Mouse (Mus musculus) MEL (cell line): ENCODE measurements around the gene Il12rb1. TPM values are rescaled to one million over a fixed set of nuclear protein-coding genes. Genes with fewer than 3 reads are reported as not detected.

ENCODE experiments used
- DNase-seq: peaks from one replicate; pipeline ENCODE4 v3.0.0; 2011; ENCODE audit warnings: low read depth, low spot score
- H3K27ac ChIP-seq: 2 replicates; pipeline ENCODE4 v1.5.1; 2012; ENCODE audit warnings: low read depth, mild to moderate bottlenecking, control low read depth, low read length, moderate library complexity; ENCODE audit not compliant: control insufficient read depth
- H3K27me3 ChIP-seq, 2 experiments: fragments of 150-350 bp in 1 of 2; sonication (generic) in 1 of 2; 2 replicates each; pipeline ENCODE4 v1.6.1; 2012; ENCODE audit warnings: low read length in 2 of 2, mild to moderate bottlenecking in 2 of 2, improper control_type of control experiment in 1 of 2, moderate library complexity in 1 of 2; ENCODE audit not compliant: insufficient read depth in 2 of 2, control insufficient read depth in 1 of 2
- H3K36me3 ChIP-seq, 2 experiments: 2 replicates each; pipeline ENCODE4 v1.6.1; 2012 to 2014; ENCODE audit warnings: low read length in 2 of 2, improper control_type of control experiment in 1 of 2, inconsistent platforms in 1 of 2, mild to moderate bottlenecking in 1 of 2; ENCODE audit not compliant: insufficient read depth in 2 of 2, control insufficient read depth in 1 of 2
- H3K4me1 ChIP-seq, 2 experiments: fragments of 150-350 bp in 1 of 2; sonication (generic) in 1 of 2; 2 replicates each; pipeline ENCODE4 v1.6.1; 2012; ENCODE audit warnings: low read length in 2 of 2, improper control_type of control experiment in 1 of 2, mild to moderate bottlenecking in 1 of 2; ENCODE audit not compliant: insufficient read depth in 2 of 2, control insufficient read depth in 1 of 2
- H3K4me3 ChIP-seq, 2 experiments: fragments of 150-350 bp in 1 of 2; sonication (generic) in 1 of 2; 2 replicates each; pipeline ENCODE4 v1.5.1; 2012; ENCODE audit warnings: low read depth in 2 of 2, low read length in 2 of 2, mild to moderate bottlenecking in 2 of 2, moderate library complexity in 2 of 2, control low read depth in 1 of 2, improper control_type of control experiment in 1 of 2; ENCODE audit not compliant: control insufficient read depth in 1 of 2, insufficient read depth in 1 of 2
- H3K79me2 ChIP-seq: 2 replicates; pipeline ENCODE4 v1.6.1; 2012; ENCODE audit warnings: mild to moderate bottlenecking, low read length, moderate library complexity; ENCODE audit not compliant: control insufficient read depth, poor library complexity, insufficient read depth
- H3K9ac ChIP-seq: 2 replicates; pipeline ENCODE4 v1.6.1; 2012; ENCODE audit warnings: low read depth, mild to moderate bottlenecking, control low read depth, low read length, moderate library complexity; ENCODE audit not compliant: control insufficient read depth, poor library complexity, severe bottlenecking
- H3K9me3 ChIP-seq: fragments of 150-350 bp; sonication (generic); replicated peaks from 2 replicates; pipeline ENCODE4 v1.6.1; 2012; ENCODE audit warnings: mild to moderate bottlenecking, low read length, improper control_type of control experiment, moderate library complexity; ENCODE audit not compliant: insufficient read depth
- BHLHE40 ChIP-seq: IDR thresholded peaks from 2 replicates; pipeline ENCODE4 v1.6.1; 2012; ENCODE audit warnings: low read depth, mild to moderate bottlenecking, inconsistent platforms, low read length, improper control_type of control experiment, borderline replicate concordance
- CHD1 ChIP-seq: IDR thresholded peaks from 2 replicates; pipeline ENCODE4 v1.6.1; 2012; ENCODE audit warnings: low read depth, mild to moderate bottlenecking, inconsistent platforms, low read length, improper control_type of control experiment
- CHD2 ChIP-seq: IDR thresholded peaks from 2 replicates; pipeline ENCODE4 v1.6.1; 2011; ENCODE audit warnings: low read length, improper control_type of control experiment
- CTCF ChIP-seq, 3 experiments: IDR thresholded peaks in 2 of 3; conservative IDR thresholded peaks in 1 of 3; 2 replicates each; pipeline ENCODE4 v1.5.1; 2011 to 2012; ENCODE audit warnings: low read length in 3 of 3, low read depth in 2 of 3, mild to moderate bottlenecking in 2 of 3, improper control_type of control experiment in 1 of 3, inconsistent platforms in 1 of 3, mixed read lengths in 1 of 3, moderate library complexity in 1 of 3; ENCODE audit not compliant: control insufficient read depth in 1 of 3, insufficient read depth in 1 of 3, poor library complexity in 1 of 3, severe bottlenecking in 1 of 3
- E2F4 ChIP-seq: IDR thresholded peaks from 2 replicates; pipeline ENCODE4 v1.6.1; 2011; ENCODE audit warnings: low read depth, low read length, improper control_type of control experiment, borderline replicate concordance
- EP300 ChIP-seq, 2 experiments: IDR thresholded peaks; 2 replicates each; pipeline ENCODE4 v1.6.1; 2011; ENCODE audit warnings: improper control_type of control experiment in 2 of 2, low read length in 2 of 2, low read depth in 1 of 2, mild to moderate bottlenecking in 1 of 2
- ETS1 ChIP-seq: IDR thresholded peaks from 2 replicates; pipeline ENCODE4 v1.6.1; 2012; ENCODE audit warnings: low read depth, mild to moderate bottlenecking, inconsistent platforms, low read length, improper control_type of control experiment, moderate library complexity
- GABPA ChIP-seq: IDR thresholded peaks from 2 replicates; pipeline ENCODE4 v1.6.1; 2012; ENCODE audit warnings: low read depth, mild to moderate bottlenecking, inconsistent platforms, low read length, improper control_type of control experiment, moderate library complexity
- GATA1 ChIP-seq: IDR thresholded peaks from 2 replicates; pipeline ENCODE4 v1.6.1; 2011; ENCODE audit warnings: low read depth, low read length, improper control_type of control experiment
- KAT2A ChIP-seq: conservative IDR thresholded peaks from 2 replicates; pipeline ENCODE4 v1.6.1; 2012; ENCODE audit warnings: low read depth, low read length, improper control_type of control experiment, inconsistent platforms
- MAFK ChIP-seq: IDR thresholded peaks from 2 replicates; pipeline ENCODE4 v1.6.1; 2011; ENCODE audit warnings: low read depth, mild to moderate bottlenecking, low read length, improper control_type of control experiment, borderline replicate concordance
- MAZ ChIP-seq: IDR thresholded peaks from 2 replicates; pipeline ENCODE4 v1.6.1; 2012; ENCODE audit warnings: low read depth, mild to moderate bottlenecking, inconsistent platforms, low read length, improper control_type of control experiment
- MEF2A ChIP-seq: IDR thresholded peaks from 2 replicates; pipeline ENCODE4 v1.6.1; 2014; ENCODE audit warnings: low read depth, mild to moderate bottlenecking, inconsistent platforms, low read length, improper control_type of control experiment; ENCODE audit not compliant: poor library complexity, insufficient replicate concordance, severe bottlenecking; ENCODE audit errors: extremely low read depth
- MYB ChIP-seq: IDR thresholded peaks from 2 replicates; pipeline ENCODE4 v1.6.1; 2011; ENCODE audit warnings: mild to moderate bottlenecking, low read depth, low read length, improper control_type of control experiment
- MYC ChIP-seq: IDR thresholded peaks from 2 replicates; pipeline ENCODE4 v1.6.1; 2011; ENCODE audit warnings: low read depth, mild to moderate bottlenecking, low read length, improper control_type of control experiment, moderate library complexity
- POLR2A ChIP-seq, 2 experiments: IDR thresholded peaks; 2 replicates each; pipeline ENCODE4 v1.6.1; 2011 to 2012; ENCODE audit warnings: low read length in 2 of 2, mild to moderate bottlenecking in 2 of 2, control low read depth in 1 of 2, improper control_type of control experiment in 1 of 2, low read depth in 1 of 2, moderate library complexity in 1 of 2; ENCODE audit not compliant: control insufficient read depth in 1 of 2, insufficient read depth in 1 of 2, poor library complexity in 1 of 2
- POLR2AphosphoS2 ChIP-seq: IDR thresholded peaks from 2 replicates; pipeline ENCODE4 v1.6.1; 2011; ENCODE audit warnings: low read length, improper control_type of control experiment
- POLR2AphosphoS5 ChIP-seq: IDR thresholded peaks from 2 replicates; pipeline ENCODE4 v1.6.1; 2012; ENCODE audit warnings: low read depth, borderline replicate concordance, mild to moderate bottlenecking, inconsistent platforms, low read length, moderate library complexity, mixed read lengths
- RCOR1 ChIP-seq: IDR thresholded peaks from 2 replicates; pipeline ENCODE4 v1.6.1; 2012; ENCODE audit warnings: low read depth, mild to moderate bottlenecking, inconsistent platforms, low read length, improper control_type of control experiment
- SIN3A ChIP-seq: IDR thresholded peaks from 2 replicates; pipeline ENCODE4 v1.6.1; 2012; ENCODE audit warnings: low read length, improper control_type of control experiment, inconsistent platforms
- TAL1 ChIP-seq: IDR thresholded peaks from 2 replicates; pipeline ENCODE4 v1.6.1; 2012; ENCODE audit warnings: mild to moderate bottlenecking, inconsistent platforms, low read length, moderate library complexity, mixed read lengths
- TBP ChIP-seq: IDR thresholded peaks from 2 replicates; pipeline ENCODE4 v1.8.0; 2011; ENCODE audit warnings: low read depth, low read length, improper control_type of control experiment
- TCF12 ChIP-seq: IDR thresholded peaks from 2 replicates; pipeline ENCODE4 v1.6.1; 2014; ENCODE audit warnings: low read depth, mild to moderate bottlenecking, inconsistent platforms, low read length, improper control_type of control experiment, moderate library complexity
- UBTF ChIP-seq: IDR thresholded peaks from 2 replicates; pipeline ENCODE4 v1.6.1; 2012; ENCODE audit warnings: low read depth, mild to moderate bottlenecking, inconsistent platforms, low read length, improper control_type of control experiment, moderate library complexity, borderline replicate concordance; ENCODE audit not compliant: insufficient read depth
- USF2 ChIP-seq, 2 experiments: IDR thresholded peaks; 2 replicates each; pipeline ENCODE4 v1.6.1; 2011 to 2012; ENCODE audit warnings: improper control_type of control experiment in 2 of 2, low read length in 2 of 2, borderline replicate concordance in 1 of 2, inconsistent platforms in 1 of 2, low read depth in 1 of 2, mild to moderate bottlenecking in 1 of 2; ENCODE audit not compliant: insufficient read depth in 1 of 2
- ZC3H11A ChIP-seq: IDR thresholded peaks from 2 replicates; pipeline ENCODE4 v1.6.1; 2012; ENCODE audit warnings: low read depth, mild to moderate bottlenecking, inconsistent platforms, low read length, improper control_type of control experiment
- ZKSCAN1 ChIP-seq: IDR thresholded peaks from 2 replicates; pipeline ENCODE4 v1.6.1; 2012; ENCODE audit warnings: low read depth, mild to moderate bottlenecking, inconsistent platforms, low read length, improper control_type of control experiment, moderate library complexity
- ZMIZ1 ChIP-seq: IDR thresholded peaks from 2 replicates; pipeline ENCODE4 v1.6.1; 2012; ENCODE audit warnings: low read depth, mild to moderate bottlenecking, inconsistent platforms, low read length, improper control_type of control experiment, moderate library complexity
- polyA plus RNA-seq, 2 experiments: library from polyadenylated mRNA; stranded (reverse) in 1 of 2; unstranded in 1 of 2; fragments of >175 nt in 1 of 2; fragments of >200 nt in 1 of 2; gene quantifications; 2 replicates each; pipeline versions ENCODE4 v1.2.1 to v1.2.4; 2012; ENCODE audit warnings: low replicate concordance in 2 of 2, low read depth in 1 of 2; ENCODE audit not compliant: insufficient read length in 2 of 2, insufficient read depth in 1 of 2, missing spikeins in 1 of 2
- total RNA-seq: library from RNA; depleted of rRNA; stranded (reverse); fragments of 300-350 nt; gene quantifications from 2 replicates; pipeline ENCODE4 v1.2.3, GENCODE M21; 2012

Gene Il12rb1
- total and polyA plus RNA-seq, 3 experiments = 1.2 to 2.2 TPM; not detected in 1

DNA sequence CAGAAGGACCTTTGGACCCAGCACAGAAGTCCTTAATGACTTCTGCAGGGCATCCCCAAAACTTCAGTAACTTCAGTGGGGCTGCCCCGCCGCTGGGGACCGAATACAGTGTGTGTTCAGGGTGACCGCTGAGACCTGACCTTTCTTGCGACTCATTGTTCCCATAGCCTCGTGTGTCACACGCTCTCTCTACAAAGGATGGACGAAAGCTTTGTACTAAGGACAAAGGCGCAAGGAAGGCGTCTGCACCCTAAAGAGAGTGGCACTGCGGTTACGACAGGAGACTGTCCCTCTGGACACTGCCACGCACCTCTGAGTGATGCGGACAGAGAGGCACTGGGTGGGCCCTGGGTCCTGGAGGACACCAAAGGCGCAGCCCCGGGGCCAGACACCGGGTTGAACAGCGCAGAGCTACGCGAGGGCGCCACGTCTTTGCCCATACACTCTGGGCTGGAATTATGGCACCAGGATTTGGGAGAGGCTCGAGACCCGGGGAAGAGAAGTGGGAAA lies 56.5 kb downstream of the Il12rb1 start:
- Histone ChIP-seq H3K9ac (peak overlapping the region; percentile 69), H3K4me3 (peak overlapping the region; percentile 55 to 57), H3K4me1 (0 out of 4 replicates have a peak, but pooled peaks cover 0 to 5% of the 10 kb centered on the region in 2 experiments), H3K27ac (peak overlapping the region; percentile 59), H3K79me2 (no peaks in the 10 kb centered on the region; the same call in 1 of the 2 replicates), H3K36me3 (peaks cover 0 to 2% of the 10 kb centered on the region in 2 experiments; a peak in 1 of 4 replicates), H3K27me3 (no peaks in the 10 kb centered on the region), H3K9me3 (no peaks in the 10 kb centered on the region)
- peak; percentile 67 for DNase-seq
- TF ChIP-seq ZC3H11A = no peak
- TF ChIP-seq CHD2 = no peak
- TF ChIP-seq POLR2A (IDR thresholded peaks at IDR 0.05; ENCODE audit: control insufficient read depth in 1 of 2, insufficient read depth in 1 of 2, low read depth in 1 of 2, low read length in 2 of 2, poor library complexity in 1 of 2) = 0 out of 4 replicates have a peak, but pooled peaks of 1 of the 2 experiments have one; percentile 32
- no peak for TF ChIP-seq TBP

DNA sequence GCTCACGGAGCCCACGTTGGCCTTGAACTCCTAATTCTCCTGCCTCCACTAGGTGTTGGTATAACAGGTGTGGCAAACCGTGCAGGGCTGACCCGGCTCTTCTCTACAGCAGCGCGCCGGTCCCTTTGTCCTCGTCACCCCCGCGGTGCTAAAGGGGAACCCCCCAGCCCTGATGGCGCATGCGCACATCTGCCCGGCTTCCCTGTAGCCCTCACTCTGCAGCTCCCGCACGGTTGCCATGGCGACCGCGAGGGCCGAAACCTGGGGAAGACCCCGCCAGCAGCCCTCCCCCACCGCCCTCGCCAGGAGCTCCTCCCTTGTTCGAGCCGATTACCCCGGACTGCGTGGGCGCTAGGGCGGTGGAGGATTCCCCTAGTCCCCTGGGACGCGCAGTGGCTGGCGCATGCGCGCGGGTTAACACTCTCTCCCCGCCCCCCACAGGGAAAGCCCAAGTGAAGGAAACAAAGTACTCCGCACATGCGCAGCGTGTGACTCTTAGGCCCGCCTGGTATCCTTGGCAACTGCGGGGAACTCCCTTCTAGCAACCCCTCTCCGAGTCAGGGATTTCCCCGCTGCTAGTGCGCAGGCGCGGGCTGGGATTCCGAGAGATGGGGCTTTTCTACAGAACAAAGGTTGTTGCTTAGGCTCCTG lies 57.2 kb downstream of the Il12rb1 start:
- Histone ChIP-seq H3K9me3 (no peaks in the 10 kb centered on the region), H3K27ac (peak overlapping the region; percentile 59), H3K79me2 (no peaks in the 10 kb centered on the region; the same call in 1 of the 2 replicates), H3K27me3 (no peaks in the 10 kb centered on the region), H3K36me3 (peaks cover 0 to 2% of the 10 kb centered on the region in 2 experiments; a peak in 1 of 4 replicates), H3K4me1 (0 out of 4 replicates have a peak, but pooled peaks cover 0 to 5% of the 10 kb centered on the region in 2 experiments), H3K4me3 (peak overlapping the region; percentile 55 to 57), H3K9ac (peak overlapping the region; percentile 69)
- DNase-seq = peak; percentile 99
- peak; percentile 71; the same call in 1 of the 2 replicates for TF ChIP-seq POLR2AphosphoS2
- no peak; the same call in 1 of the 2 replicates for TF ChIP-seq KAT2A
- TF ChIP-seq SIN3A = peak; percentile 94
- peak; percentile 58; the same call in 1 of the 2 replicates for TF ChIP-seq TCF12
- TF ChIP-seq CHD1 = no peak
- no peak for TF ChIP-seq MYB
- no peak for TF ChIP-seq GABPA
- no peak for TF ChIP-seq TAL1
- TF ChIP-seq E2F4 = no peak
- TF ChIP-seq ETS1 = peak; percentile 88
- TF ChIP-seq USF2 (IDR thresholded peaks at IDR 0.05; ENCODE audit: borderline replicate concordance in 1 of 2, insufficient read depth in 1 of 2, low read depth in 1 of 2, low read length in 2 of 2) = no peak
- no peak; the same call in 1 of the 2 replicates for TF ChIP-seq BHLHE40
- no peak for TF ChIP-seq MAFK
- TF ChIP-seq EP300 (IDR thresholded peaks at IDR 0.05; ENCODE audit: low read depth in 1 of 2, low read length in 2 of 2) = peak in 1 of 2 experiments; percentile 41; a peak in 1 of 4 replicates
- TF ChIP-seq RCOR1 = no peak
- TF ChIP-seq MAZ = peak; percentile 90
- TF ChIP-seq ZKSCAN1 = no peak
- TF ChIP-seq CTCF (IDR thresholded peaks at IDR 0.05 in 2 of 3, conservative IDR thresholded peaks at IDR 0.05 in 1 of 3; ENCODE audit: control insufficient read depth in 1 of 3, insufficient read depth in 1 of 3, low read depth in 2 of 3, low read length in 3 of 3, poor library complexity in 1 of 3, severe bottlenecking in 1 of 3) = no peak
- TF ChIP-seq TBP = 0 out of 2 replicates have a peak, but pooled peaks have one; percentile 39
- no peak for TF ChIP-seq POLR2AphosphoS5
- TF ChIP-seq ZMIZ1 = peak; percentile 54; the same call in 1 of the 2 replicates
- TF ChIP-seq MYC = no peak
- TF ChIP-seq MEF2A = 0 out of 2 replicates have a peak, but pooled peaks have one; percentile 19
- TF ChIP-seq CHD2 = peak; percentile 69
- no peak for TF ChIP-seq GATA1
- TF ChIP-seq POLR2A (IDR thresholded peaks at IDR 0.05; ENCODE audit: control insufficient read depth in 1 of 2, insufficient read depth in 1 of 2, low read depth in 1 of 2, low read length in 2 of 2, poor library complexity in 1 of 2) = peak; percentile 5 to 78; a peak in 2 of 4 replicates
- no peak for TF ChIP-seq UBTF
